Mouse (Mus musculus): ENCODE measurements around the gene Gm27021. TPM values are rescaled to one million over a fixed set of nuclear protein-coding genes. Genes with fewer than 3 reads are reported as not detected.

Gene Gm27021
- polyA plus RNA-seq, 1 experiment from 2014 or later = 3.6 TPM

GRCm38 (mm10) chr8:120641245-120641644, 26.6 kb downstream of the Gm27021 start:
- H3K4me2 ChIP-seq (replicated peaks; ENCODE audit: low read depth, low read length) = no peak overlapping the region
- 0 out of 2 replicates have a peak, but pooled peaks have one; percentile 45 for ATAC-seq (ENCODE audit: low FRiP score, low TSS enrichment)
- H3K4me1 ChIP-seq (ENCODE audit: control insufficient read depth, insufficient read depth, low read length) = no peaks in the 10 kb centered on the region
- H3K36me3 ChIP-seq (ENCODE audit: control insufficient read depth, insufficient read depth, low read length) = no peaks in the 10 kb centered on the region
- 32% methylated on average over 8 of the region's 8 CpGs for WGBS
- H3K27ac ChIP-seq (ENCODE audit: low read depth, low read length) = no peak overlapping the region
- H3K27me3 ChIP-seq (ENCODE audit: control insufficient read depth, insufficient read depth, low read length) = no peaks in the 10 kb centered on the region
- no peak overlapping the region for H3K4me3 ChIP-seq (ENCODE audit: low read length)
- H3K9ac ChIP-seq (ENCODE audit: low read depth, low read length) = no peak overlapping the region
- peaks cover 2% of the 10 kb centered on the region; the same call in 1 of the 2 replicates for H3K9me3 ChIP-seq (ENCODE audit: control insufficient read depth, low read length)

GRCm38 (mm10) chr8:120634329-120634839, 33.5 kb downstream of the Gm27021 start:
- Histone ChIP-seq H3K4me2 (replicated peaks; ENCODE audit: low read depth, low read length) (peak overlapping the region; percentile 100), H3K36me3 (ENCODE audit: control insufficient read depth, insufficient read depth, low read length) (no peaks in the 10 kb centered on the region), H3K9ac (ENCODE audit: low read depth, low read length) (peak overlapping the region; percentile 62), H3K27ac (ENCODE audit: low read depth, low read length) (no peak overlapping the region), H3K9me3 (ENCODE audit: control insufficient read depth, low read length) (peaks cover 2% of the 10 kb centered on the region; the same call in 1 of the 2 replicates), H3K27me3 (ENCODE audit: control insufficient read depth, insufficient read depth, low read length) (no peaks in the 10 kb centered on the region; the same call in 1 of the 2 replicates), H3K4me1 (ENCODE audit: control insufficient read depth, insufficient read depth, low read length) (peaks cover 10% of the 10 kb centered on the region), H3K4me3 (ENCODE audit: low read length) (peak overlapping the region; percentile 63)
- under 1% methylated on average over 36 of the region's 42 CpGs for WGBS
- peak; percentile 72 for ATAC-seq (ENCODE audit: low FRiP score, low TSS enrichment)

- Histone ChIP-seq H3K36me3 (ENCODE audit: control insufficient read depth, insufficient read depth, low read length) (no peaks in the 10 kb centered on the region), H3K4me3 (ENCODE audit: low read length) (peak overlapping the region; percentile 63), H3K27me3 (ENCODE audit: control insufficient read depth, insufficient read depth, low read length) (no peaks in the 10 kb centered on the region; the same call in 1 of the 2 replicates), H3K27ac (ENCODE audit: low read depth, low read length) (no peak overlapping the region), H3K4me1 (ENCODE audit: control insufficient read depth, insufficient read depth, low read length) (peaks cover 10% of the 10 kb centered on the region), H3K4me2 (replicated peaks; ENCODE audit: low read depth, low read length) (peak overlapping the region; percentile 100), H3K9ac (ENCODE audit: low read depth, low read length) (peak overlapping the region; percentile 62), H3K9me3 (ENCODE audit: control insufficient read depth, low read length) (peaks cover 2% of the 10 kb centered on the region; the same call in 1 of the 2 replicates)
- 1% methylated on average over 44 of the region's 44 CpGs for WGBS
- peak; percentile 41; the same call in 1 of the 2 replicates for ATAC-seq (ENCODE audit: low FRiP score, low TSS enrichment)
Observed at GRCm38 (mm10) chr8:120633665-120634271, 34.1 kb downstream of the Gm27021 start.

- WGBS = 39% methylated on average over 17 of the region's 17 CpGs
- no peaks in the 10 kb centered on the region; the same call in 1 of the 2 replicates for H3K27me3 ChIP-seq (ENCODE audit: control insufficient read depth, insufficient read depth, low read length)
- ATAC-seq (ENCODE audit: low FRiP score, low TSS enrichment) = no peak
- no peak overlapping the region for H3K27ac ChIP-seq (ENCODE audit: low read depth, low read length)
- peaks cover 10% of the 10 kb centered on the region for H3K4me1 ChIP-seq (ENCODE audit: control insufficient read depth, insufficient read depth, low read length)
- no peaks in the 10 kb centered on the region for H3K36me3 ChIP-seq (ENCODE audit: control insufficient read depth, insufficient read depth, low read length)
- H3K9me3 ChIP-seq (ENCODE audit: control insufficient read depth, low read length) = no peaks in the 10 kb centered on the region
- H3K4me3 ChIP-seq (ENCODE audit: low read length) = no peak overlapping the region
- H3K4me2 ChIP-seq (replicated peaks; ENCODE audit: low read depth, low read length) = peak overlapping the region; percentile 100
- H3K9ac ChIP-seq (ENCODE audit: low read depth, low read length) = no peak overlapping the region
Observed at GRCm38 (mm10) chr8:120632969-120633664, 34.8 kb downstream of the Gm27021 start.

- Histone ChIP-seq H3K4me1 (ENCODE audit: control insufficient read depth, insufficient read depth, low read length) (peaks cover 10% of the 10 kb centered on the region), H3K27me3 (ENCODE audit: control insufficient read depth, insufficient read depth, low read length) (no peaks in the 10 kb centered on the region; the same call in 1 of the 2 replicates), H3K27ac (ENCODE audit: low read depth, low read length) (no peak overlapping the region), H3K9ac (ENCODE audit: low read depth, low read length) (no peak overlapping the region), H3K9me3 (ENCODE audit: control insufficient read depth, low read length) (no peaks in the 10 kb centered on the region), H3K4me3 (ENCODE audit: low read length) (no peak overlapping the region), H3K4me2 (replicated peaks; ENCODE audit: low read depth, low read length) (no peak overlapping the region), H3K36me3 (ENCODE audit: control insufficient read depth, insufficient read depth, low read length) (no peaks in the 10 kb centered on the region)
- no peak for ATAC-seq (ENCODE audit: low FRiP score, low TSS enrichment)
- WGBS = 81% methylated on average over 21 of the region's 21 CpGs
Observed at GRCm38 (mm10) chr8:120631441-120632375, 36.2 kb downstream of the Gm27021 start.

- no peak overlapping the region for H3K4me3 ChIP-seq (ENCODE audit: low read length)
- H3K4me2 ChIP-seq (replicated peaks; ENCODE audit: low read depth, low read length) = no peak overlapping the region
- ATAC-seq (ENCODE audit: low FRiP score, low TSS enrichment) = no peak
- WGBS = 36% methylated on average over 6 of the region's 6 CpGs
- H3K36me3 ChIP-seq (ENCODE audit: control insufficient read depth, insufficient read depth, low read length) = no peaks in the 10 kb centered on the region
- H3K9ac ChIP-seq (ENCODE audit: low read depth, low read length) = no peak overlapping the region
- H3K9me3 ChIP-seq (ENCODE audit: control insufficient read depth, low read length) = no peaks in the 10 kb centered on the region
- H3K27ac ChIP-seq (ENCODE audit: low read depth, low read length) = no peak overlapping the region
- no peaks in the 10 kb centered on the region; the same call in 1 of the 2 replicates for H3K27me3 ChIP-seq (ENCODE audit: control insufficient read depth, insufficient read depth, low read length)
- peaks cover 10% of the 10 kb centered on the region for H3K4me1 ChIP-seq (ENCODE audit: control insufficient read depth, insufficient read depth, low read length)
Observed at GRCm38 (mm10) chr8:120630848-120631247, 37.0 kb downstream of the Gm27021 start.

- Histone ChIP-seq H3K36me3 (ENCODE audit: control insufficient read depth, insufficient read depth, low read length) (no peaks in the 10 kb centered on the region), H3K9me3 (ENCODE audit: control insufficient read depth, low read length) (no peaks in the 10 kb centered on the region), H3K4me3 (ENCODE audit: low read length) (no peak overlapping the region), H3K27ac (ENCODE audit: low read depth, low read length) (no peak overlapping the region), H3K27me3 (ENCODE audit: control insufficient read depth, insufficient read depth, low read length) (no peaks in the 10 kb centered on the region; the same call in 1 of the 2 replicates), H3K4me1 (ENCODE audit: control insufficient read depth, insufficient read depth, low read length) (peaks cover 10% of the 10 kb centered on the region), H3K4me2 (replicated peaks; ENCODE audit: low read depth, low read length) (no peak overlapping the region), H3K9ac (ENCODE audit: low read depth, low read length) (no peak overlapping the region)
- ATAC-seq (ENCODE audit: low FRiP score, low TSS enrichment) = no peak
- WGBS = 59% methylated on average over 5 of the region's 5 CpGs
Observed at GRCm38 (mm10) chr8:120630031-120630430, 37.8 kb downstream of the Gm27021 start.

GRCm38 (mm10) chr8:120627298-120627697, 40.6 kb downstream of the Gm27021 start:
- Histone ChIP-seq H3K27me3 (ENCODE audit: control insufficient read depth, insufficient read depth, low read length) (no peaks in the 10 kb centered on the region), H3K36me3 (ENCODE audit: control insufficient read depth, insufficient read depth, low read length) (no peaks in the 10 kb centered on the region), H3K9ac (ENCODE audit: low read depth, low read length) (no peak overlapping the region), H3K27ac (ENCODE audit: low read depth, low read length) (no peak overlapping the region), H3K9me3 (ENCODE audit: control insufficient read depth, low read length) (no peaks in the 10 kb centered on the region), H3K4me3 (ENCODE audit: low read length) (no peak overlapping the region), H3K4me1 (ENCODE audit: control insufficient read depth, insufficient read depth, low read length) (peaks cover 12% of the 10 kb centered on the region), H3K4me2 (replicated peaks; ENCODE audit: low read depth, low read length) (no peak overlapping the region)
- no peak for ATAC-seq (ENCODE audit: low FRiP score, low TSS enrichment)
- WGBS = 85% methylated on average over 5 of the region's 5 CpGs

Measured in kidney, embryonic 14.5 days (tissue).